Comparison of ENCODE assay signal across 8 mouse cellular contexts in the genomic region with DNA sequence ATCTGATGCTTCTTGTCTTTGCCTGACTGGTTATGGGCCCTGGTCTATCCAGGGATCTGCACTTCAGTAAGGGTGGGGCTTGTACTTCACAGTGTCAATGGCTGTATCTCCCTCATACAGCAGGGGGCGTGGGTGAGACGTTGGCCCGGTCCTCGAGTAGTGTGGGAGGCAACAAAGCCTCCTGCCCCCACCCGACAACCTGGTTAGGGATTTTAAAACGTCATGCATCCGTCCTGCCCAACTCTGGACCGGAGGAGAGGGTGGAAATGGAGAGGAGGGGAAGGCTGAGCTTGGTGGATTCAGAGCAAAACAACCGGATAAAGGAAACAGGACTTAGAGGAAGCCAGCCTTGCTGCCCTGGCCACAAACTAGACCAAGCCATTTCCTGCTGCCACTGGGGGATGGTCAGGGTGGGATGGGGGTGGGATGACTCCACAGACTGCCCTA. TPM values are rescaled to one million over a fixed set of nuclear protein-coding genes. Genes with fewer than 3 reads are reported as not detected.
DNase-seq lines count a peak whose midpoint lies in the region; ATAC-seq and TF ChIP-seq lines count a peak whose summit lies in the region.

No protein-coding gene starts in this region.

- peaks cover 29% of the 10 kb centered on the region for H3K4me1 ChIP-seq in hindbrain, embryonic 10.5 days (replicated peaks)
- no peaks in the 10 kb centered on the region; the same call in 1 of the 2 replicates for H3K4me1 ChIP-seq in lung, postnatal 0 days (ENCODE audit: insufficient read depth, low read depth, low read length)

- no peaks in the 10 kb centered on the region for H3K9me3 ChIP-seq in hindbrain, embryonic 10.5 days
- H3K9me3 ChIP-seq in lung, postnatal 0 days (ENCODE audit: low read length), result no peaks in the 10 kb centered on the region

- H3K27me3 ChIP-seq in hindbrain, embryonic 10.5 days (ENCODE audit: insufficient read depth, poor library complexity, severe bottlenecking), result no peaks in the 10 kb centered on the region
- no peaks in the 10 kb centered on the region for H3K27me3 ChIP-seq in lung, postnatal 0 days (replicated peaks; ENCODE audit: insufficient read depth, low read length)

- TF ChIP-seq EP300 in lung, postnatal 0 days (IDR thresholded peaks at IDR 0.05), result peak; percentile 86

- H3K9ac ChIP-seq in lung, postnatal 0 days (replicated peaks; ENCODE audit: low read depth), result no peak overlapping the region

- H3K36me3 ChIP-seq in hindbrain, embryonic 10.5 days, result peaks cover 39% of the 10 kb centered on the region
- peaks cover 19% of the 10 kb centered on the region; the same call in 1 of the 2 replicates for H3K36me3 ChIP-seq in lung, postnatal 0 days (ENCODE audit: insufficient read depth, low read length)

- peak; percentile 84 for ATAC-seq in lung, postnatal 0 days

- peak; percentile 86 for TF ChIP-seq CTCF in lung, postnatal 0 days (IDR thresholded peaks at IDR 0.05)

- no peak overlapping the region; the same call in 1 of the 2 replicates for H3K27ac ChIP-seq in hindbrain, embryonic 10.5 days
- peak overlapping the region; percentile 57; the same call in 1 of the 2 replicates for H3K27ac ChIP-seq in lung, postnatal 0 days (ENCODE audit: low read length)

- DNase-seq in MEL-GATA-1-ER (ENCODE audit: extremely low read depth, low read depth), result peak; percentile 33
- peak; percentile 76 for DNase-seq in cerebellum, adult 8-10 months
- peak; percentile 68 to 90 for DNase-seq in frontal cortex, adult 2 months (ENCODE audit: extremely low spot score in 1 of 2, low spot score in 1 of 2)
- peak; percentile 73 for DNase-seq in hindbrain, embryonic 10.5 days (ENCODE audit: low spot score)
- peak; percentile 89 for DNase-seq in layer of hippocampus, adult 9-11 months
- peak; percentile 87 for DNase-seq in lung, postnatal 0 days (ENCODE audit: low spot score)
- DNase-seq in ovary, postnatal 10 days (ENCODE audit: low spot score), result peak; percentile 44
- peak; percentile 78 for DNase-seq in thymus, postnatal 14 days

- no peak overlapping the region for H3K4me3 ChIP-seq in hindbrain, embryonic 10.5 days
- H3K4me3 ChIP-seq in lung, postnatal 0 days (ENCODE audit: low read depth, low read length), result no peak overlapping the region

- WGBS in hindbrain, embryonic 10.5 days, result 12% methylated on average over 9 of the region's 9 CpGs
- 8% methylated on average over 9 of the region's 9 CpGs for WGBS in lung, postnatal 0 days

- H3K4me2 ChIP-seq in lung, postnatal 0 days (replicated peaks; ENCODE audit: low read depth, low read length), result no peak overlapping the region

RNA-seq across cellular contexts. Expression of gene Gm29797, which starts 2.8 kb away (rescaled TPM):
- polyA plus RNA-seq in frontal cortex, adult 2 months (2012; rRNA removed), result not detected in 2 replicates
- polyA plus RNA-seq in hindbrain, embryonic 10.5 days (2016; fragmentation: Nextera tagmentation; extraction: Ambion mirVana), result not detected in 2 replicates
- polyA plus RNA-seq in lung, postnatal 0 days (2015; fragmentation: Nextera tagmentation; extraction: Ambion mirVana), result not detected in 2 replicates

RNA-seq across cellular contexts. Expression of gene Sox18, which starts 11.8 kb away (rescaled TPM):
- polyA plus RNA-seq in frontal cortex, adult 2 months (2012; rRNA removed), result 20.4 and 22.5 TPM in 2 replicates
- 21.4 and 21.7 TPM in 2 replicates for polyA plus RNA-seq in hindbrain, embryonic 10.5 days (2016; fragmentation: Nextera tagmentation; extraction: Ambion mirVana)
- 134 and 161 TPM in 2 replicates for polyA plus RNA-seq in lung, postnatal 0 days (2015; fragmentation: Nextera tagmentation; extraction: Ambion mirVana)

RNA-seq across cellular contexts. Expression of gene Tcea2, which starts 20.5 kb away (rescaled TPM):
- polyA plus RNA-seq in frontal cortex, adult 2 months (2012; rRNA removed), result 155 and 160 TPM in 2 replicates
- 14.4 and 17.7 TPM in 2 replicates for polyA plus RNA-seq in hindbrain, embryonic 10.5 days (2016; fragmentation: Nextera tagmentation; extraction: Ambion mirVana)
- polyA plus RNA-seq in lung, postnatal 0 days (2015; fragmentation: Nextera tagmentation; extraction: Ambion mirVana), result 14.1 and 15.3 TPM in 2 replicates

RNA-seq across cellular contexts. Expression of gene Rgs19, which starts 34.1 kb away (rescaled TPM):
- 42.6 and 53.6 TPM in 2 replicates for polyA plus RNA-seq in frontal cortex, adult 2 months (2012; rRNA removed)
- polyA plus RNA-seq in hindbrain, embryonic 10.5 days (2016; fragmentation: Nextera tagmentation; extraction: Ambion mirVana), result 69.1 and 79.2 TPM in 2 replicates
- polyA plus RNA-seq in lung, postnatal 0 days (2015; fragmentation: Nextera tagmentation; extraction: Ambion mirVana), result 32.7 and 33.3 TPM in 2 replicates

RNA-seq across cellular contexts. Expression of gene Lkaaear1, which starts 38.6 kb away (rescaled TPM):
- polyA plus RNA-seq in frontal cortex, adult 2 months (2012; rRNA removed), result not detected in 2 replicates
- polyA plus RNA-seq in hindbrain, embryonic 10.5 days (2016; fragmentation: Nextera tagmentation; extraction: Ambion mirVana), result not detected in 2 replicates
- not detected in 2 replicates for polyA plus RNA-seq in lung, postnatal 0 days (2015; fragmentation: Nextera tagmentation; extraction: Ambion mirVana)

Comparison
In these comparisons a context has a peak if more than half of its experiments do, and no peak if none do; other contexts are left out.
1. DNase-seq: peak in every context shown above with its lines; median percentile 89 in layer of hippocampus, adult 9-11 months; 87 in lung, postnatal 0 days; 79 in frontal cortex, adult 2 months; 78 in thymus, postnatal 14 days; 76 in cerebellum, adult 8-10 months; 73 in hindbrain, embryonic 10.5 days; 44 in ovary, postnatal 10 days; 33 in MEL-GATA-1-ER.